Mouse (Mus musculus): ENCODE data around the gene Kif20b. TPM values are rescaled to one million over a fixed set of nuclear protein-coding genes. Genes with fewer than 3 reads are reported as not detected.

Gene Kif20b
- polyA plus RNA-seq, 1 experiment from 2014 or later, result 45.1 TPM

DNA sequence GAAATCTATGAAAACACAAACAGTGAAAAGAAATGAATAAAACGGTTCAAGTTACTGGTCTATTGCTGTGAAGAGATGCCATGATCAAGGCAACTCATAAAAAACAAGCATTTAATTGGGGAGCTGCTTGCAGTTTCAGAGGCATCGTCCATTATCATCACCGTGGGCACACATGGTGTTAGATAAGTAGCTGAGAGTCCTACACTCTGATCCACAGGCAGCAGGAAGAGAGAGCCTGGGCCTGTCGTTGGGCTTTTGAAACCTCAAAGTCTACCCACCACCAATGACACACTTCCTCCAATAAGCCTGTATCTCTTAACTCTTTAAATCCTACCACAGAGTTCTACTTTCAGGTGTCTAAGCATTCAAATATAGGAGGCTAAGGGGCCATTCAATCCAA is 27.1 kb upstream of the Kif20b start:
- Histone ChIP-seq H3K36me3 (no peaks in the 10 kb centered on the region), H3K9me3 (replicated peaks) (no peaks in the 10 kb centered on the region), H3K4me1 (peaks cover 7% of the 10 kb centered on the region; the same call in 1 of the 2 replicates), H3K4me3 (no peak overlapping the region), H3K27ac (no peak overlapping the region), H3K9ac (no peak overlapping the region), H3K27me3 (replicated peaks) (no peaks in the 10 kb centered on the region), H3K4me2 (no peak overlapping the region)
- no peak for ATAC-seq
- 35% methylated on average over 4 of the region's 4 CpGs for WGBS (ENCODE audit: insufficient replicate concordance)

DNA sequence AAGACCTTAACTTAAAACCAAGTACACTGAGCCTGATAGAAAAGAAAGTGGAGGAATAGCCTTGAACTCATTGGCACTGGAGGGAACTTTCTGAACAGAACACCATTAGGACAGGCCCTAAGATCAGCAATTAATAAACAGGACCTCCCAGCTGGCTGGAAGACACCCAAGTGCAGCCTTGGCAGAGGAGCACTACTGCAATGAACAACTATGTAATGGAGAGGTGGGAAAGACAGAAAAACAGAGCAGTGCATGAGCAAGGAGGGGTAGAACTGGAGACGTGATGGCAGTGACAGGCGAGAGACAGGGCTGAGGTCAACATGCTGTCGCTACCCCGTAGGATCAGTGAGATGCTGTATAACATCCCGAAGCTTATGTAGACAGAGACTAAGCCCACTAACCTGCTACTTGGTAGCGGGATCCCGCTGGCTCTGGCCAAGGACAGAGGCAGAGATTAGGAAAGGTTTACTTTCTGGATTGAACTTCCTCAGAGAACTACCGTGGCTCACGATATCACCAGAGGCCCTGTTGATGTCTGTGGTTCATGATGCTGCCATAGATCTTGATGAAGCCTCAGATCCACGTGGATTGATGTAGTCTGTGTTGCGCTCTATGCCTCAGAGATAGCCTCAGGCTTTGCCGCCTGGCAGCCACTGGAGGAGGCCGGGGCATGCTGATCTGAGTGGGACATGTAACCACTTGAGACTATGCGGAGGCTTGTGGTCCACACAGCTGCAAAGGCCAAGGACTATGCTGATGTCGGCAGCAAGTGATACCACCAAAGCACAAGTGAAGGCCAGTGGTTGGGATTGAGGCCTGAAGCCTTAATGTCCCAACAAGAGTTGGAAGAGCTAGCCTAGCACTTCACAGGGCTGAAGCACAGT is 24.8 kb upstream of the Kif20b start:
- no peak overlapping the region for H3K4me3 ChIP-seq
- no peaks in the 10 kb centered on the region for H3K27me3 ChIP-seq (replicated peaks)
- H3K9me3 ChIP-seq (replicated peaks), result no peaks in the 10 kb centered on the region
- ATAC-seq, result no peak
- no peak overlapping the region for H3K4me2 ChIP-seq
- WGBS (ENCODE audit: insufficient replicate concordance), result 71% methylated on average over 15 of the region's 15 CpGs
- H3K9ac ChIP-seq, result no peak overlapping the region
- no peak overlapping the region for H3K27ac ChIP-seq
- no peaks in the 10 kb centered on the region for H3K36me3 ChIP-seq
- H3K4me1 ChIP-seq, result no peaks in the 10 kb centered on the region

DNA sequence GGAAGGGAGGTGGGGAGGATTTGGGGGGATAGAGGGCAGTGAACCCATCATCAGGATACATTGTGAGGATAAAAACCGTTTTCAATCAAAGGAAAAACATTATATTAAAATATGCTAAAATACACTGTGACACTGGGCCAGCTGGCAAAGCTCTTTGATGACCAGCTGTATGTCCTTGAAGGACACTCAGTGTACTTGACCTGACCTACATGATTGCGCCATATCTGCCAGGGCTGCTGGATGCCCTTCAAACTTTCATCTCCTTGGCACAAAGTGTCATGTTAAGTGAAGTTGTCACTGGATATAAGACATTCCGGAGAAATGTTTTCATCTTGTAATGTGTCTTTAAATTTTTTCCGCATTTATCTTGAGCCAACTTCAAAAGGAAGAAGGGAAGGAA is 23.2 kb upstream of the Kif20b start:
- H3K9ac ChIP-seq, result no peak overlapping the region
- H3K4me3 ChIP-seq, result no peak overlapping the region
- no peaks in the 10 kb centered on the region for H3K27me3 ChIP-seq (replicated peaks)
- no peak overlapping the region for H3K27ac ChIP-seq
- no peaks in the 10 kb centered on the region for H3K36me3 ChIP-seq
- no peaks in the 10 kb centered on the region for H3K4me1 ChIP-seq
- no peak overlapping the region for H3K4me2 ChIP-seq
- ATAC-seq, result no peak
- 83% methylated on average over 4 of the region's 4 CpGs for WGBS (ENCODE audit: insufficient replicate concordance)
- H3K9me3 ChIP-seq (replicated peaks), result no peaks in the 10 kb centered on the region

GRCm38 (mm10) chr19:34901266-34901665 is 20.9 kb upstream of the Kif20b start:
- no peaks in the 10 kb centered on the region for H3K9me3 ChIP-seq (replicated peaks)
- H3K9ac ChIP-seq, result no peak overlapping the region
- no peaks in the 10 kb centered on the region for H3K27me3 ChIP-seq (replicated peaks)
- no peak overlapping the region for H3K27ac ChIP-seq
- WGBS (ENCODE audit: insufficient replicate concordance), result 87% methylated on average over 7 of the region's 7 CpGs
- H3K4me2 ChIP-seq, result no peak overlapping the region
- peaks cover 9% of the 10 kb centered on the region; the same call in 1 of the 2 replicates for H3K4me1 ChIP-seq
- no peaks in the 10 kb centered on the region for H3K36me3 ChIP-seq
- no peak for ATAC-seq
- H3K4me3 ChIP-seq, result no peak overlapping the region

DNA sequence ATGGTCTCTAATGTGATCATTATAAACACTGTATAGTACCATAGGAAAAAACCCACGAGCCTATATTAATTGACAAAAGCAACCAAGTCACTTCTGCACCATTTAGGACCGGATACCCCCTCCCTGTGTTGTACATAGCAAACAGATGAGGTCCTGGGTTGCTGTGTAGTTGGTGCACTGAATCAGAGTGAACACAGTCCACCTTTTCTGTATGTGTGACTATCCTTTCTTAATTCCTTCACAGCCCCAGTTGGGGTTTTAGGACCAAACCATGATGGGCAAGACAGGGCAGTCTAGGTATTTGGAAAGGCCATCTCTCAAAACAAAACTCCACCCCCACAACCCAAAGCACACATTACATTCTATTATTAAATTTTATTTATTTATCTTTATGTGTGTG is 20.4 kb upstream of the Kif20b start:
- H3K27ac ChIP-seq, result no peak overlapping the region
- H3K4me3 ChIP-seq, result no peak overlapping the region
- no peaks in the 10 kb centered on the region for H3K9me3 ChIP-seq (replicated peaks)
- peaks cover 9% of the 10 kb centered on the region; the same call in 1 of the 2 replicates for H3K4me1 ChIP-seq
- H3K36me3 ChIP-seq, result no peaks in the 10 kb centered on the region
- no peak overlapping the region for H3K4me2 ChIP-seq
- WGBS (ENCODE audit: insufficient replicate concordance), result 64% methylated on average over 2 of the region's 2 CpGs
- no peak for ATAC-seq
- no peaks in the 10 kb centered on the region for H3K27me3 ChIP-seq (replicated peaks)
- H3K9ac ChIP-seq, result no peak overlapping the region

- no peak for ATAC-seq
- Histone ChIP-seq H3K9me3 (replicated peaks) (no peaks in the 10 kb centered on the region), H3K27me3 (replicated peaks) (no peaks in the 10 kb centered on the region), H3K9ac (no peak overlapping the region), H3K4me3 (no peak overlapping the region), H3K36me3 (no peaks in the 10 kb centered on the region), H3K4me1 (peaks cover 9% of the 10 kb centered on the region; the same call in 1 of the 2 replicates), H3K27ac (no peak overlapping the region), H3K4me2 (no peak overlapping the region)
- 78% methylated on average over 5 of the region's 5 CpGs for WGBS (ENCODE audit: insufficient replicate concordance)
Observed at GRCm38 (mm10) chr19:34904032-34904431, 18.1 kb upstream of the Kif20b start.

DNA sequence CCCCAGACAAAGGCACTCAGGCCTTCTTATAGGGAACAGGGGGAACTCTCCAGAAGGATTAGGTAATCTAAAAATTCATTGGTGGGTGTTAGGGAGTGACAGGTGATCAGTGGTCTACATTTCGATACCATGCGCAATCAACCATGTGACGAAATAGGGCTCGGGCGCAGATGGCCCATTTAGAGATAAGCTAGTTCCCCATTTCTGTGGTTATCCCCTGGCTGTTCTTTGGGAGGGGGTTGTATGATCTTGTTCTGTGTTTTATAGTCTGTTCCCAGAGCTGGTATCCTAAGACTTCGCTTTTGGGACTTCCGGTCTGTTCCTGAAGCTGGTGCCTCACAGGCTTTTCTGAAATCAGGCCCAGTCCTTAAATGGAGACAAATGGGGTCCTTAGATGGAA is 16.7 kb upstream of the Kif20b start:
- WGBS (ENCODE audit: insufficient replicate concordance), result 38% methylated on average over 7 of the region's 7 CpGs
- Histone ChIP-seq H3K27me3 (replicated peaks) (no peaks in the 10 kb centered on the region), H3K4me3 (no peak overlapping the region), H3K9ac (no peak overlapping the region), H3K4me2 (no peak overlapping the region), H3K36me3 (no peaks in the 10 kb centered on the region), H3K4me1 (peaks cover 9% of the 10 kb centered on the region; the same call in 1 of the 2 replicates), H3K9me3 (replicated peaks) (no peaks in the 10 kb centered on the region), H3K27ac (no peak overlapping the region)
- no peak for ATAC-seq

GRCm38 (mm10) chr19:34906772-34907171 is 15.4 kb upstream of the Kif20b start:
- Histone ChIP-seq H3K4me3 (no peak overlapping the region), H3K9ac (no peak overlapping the region), H3K4me2 (no peak overlapping the region), H3K4me1 (peaks cover 9% of the 10 kb centered on the region; the same call in 1 of the 2 replicates), H3K27ac (no peak overlapping the region), H3K36me3 (no peaks in the 10 kb centered on the region), H3K9me3 (replicated peaks) (no peaks in the 10 kb centered on the region), H3K27me3 (replicated peaks) (no peaks in the 10 kb centered on the region)
- ATAC-seq, result no peak
- 51% methylated on average over 5 of the region's 5 CpGs for WGBS (ENCODE audit: insufficient replicate concordance)

- Histone ChIP-seq H3K36me3 (no peaks in the 10 kb centered on the region), H3K4me2 (no peak overlapping the region), H3K27me3 (replicated peaks) (no peaks in the 10 kb centered on the region), H3K27ac (no peak overlapping the region), H3K9ac (no peak overlapping the region), H3K4me1 (no peaks in the 10 kb centered on the region), H3K4me3 (no peak overlapping the region), H3K9me3 (replicated peaks) (no peaks in the 10 kb centered on the region)
- no peak for ATAC-seq
Observed at GRCm38 (mm10) chr19:34912366-34912765, 9.8 kb upstream of the Kif20b start.

- Histone ChIP-seq H3K4me2 (no peak overlapping the region), H3K4me3 (no peak overlapping the region), H3K27me3 (replicated peaks) (no peaks in the 10 kb centered on the region), H3K4me1 (peaks cover 14% of the 10 kb centered on the region), H3K9me3 (replicated peaks) (no peaks in the 10 kb centered on the region), H3K36me3 (peaks cover 9% of the 10 kb centered on the region), H3K9ac (no peak overlapping the region), H3K27ac (no peak overlapping the region)
- 78% methylated on average over 4 of the region's 4 CpGs for WGBS (ENCODE audit: insufficient replicate concordance)
- ATAC-seq, result no peak
Observed at GRCm38 (mm10) chr19:34920066-34920465, 2.1 kb upstream of the Kif20b start.

- H3K4me3 ChIP-seq, result no peak overlapping the region
- no peak for ATAC-seq
- 58% methylated on average over 3 of the region's 3 CpGs for WGBS (ENCODE audit: insufficient replicate concordance)
- H3K27me3 ChIP-seq (replicated peaks), result no peaks in the 10 kb centered on the region
- no peak overlapping the region for H3K27ac ChIP-seq
- H3K4me2 ChIP-seq, result no peak overlapping the region
- H3K9ac ChIP-seq, result no peak overlapping the region
- peaks cover 14% of the 10 kb centered on the region for H3K4me1 ChIP-seq
- no peaks in the 10 kb centered on the region for H3K9me3 ChIP-seq (replicated peaks)
- H3K36me3 ChIP-seq, result peaks cover 14% of the 10 kb centered on the region
Observed at GRCm38 (mm10) chr19:34920531-34920930, 1.6 kb upstream of the Kif20b start.

GRCm38 (mm10) chr19:34921253-34921651 is 909 bp upstream of the Kif20b start:
- H3K9ac ChIP-seq, result peak overlapping the region; percentile 83; the same call in 1 of the 2 replicates

More at GRCm38 (mm10) chr19:34921253-34921651, 909 bp upstream of the Kif20b start:
- 18% methylated on average over 7 of the region's 7 CpGs for WGBS (ENCODE audit: insufficient replicate concordance)
- ATAC-seq, result no peak
- Histone ChIP-seq H3K27me3 (replicated peaks) (no peaks in the 10 kb centered on the region), H3K9me3 (replicated peaks) (no peaks in the 10 kb centered on the region), H3K4me3 (peak overlapping the region; percentile 96), H3K4me2 (peak overlapping the region; percentile 79), H3K36me3 (peaks cover 19% of the 10 kb centered on the region), H3K4me1 (peaks cover 14% of the 10 kb centered on the region), H3K27ac (peak overlapping the region; percentile 85)

Measured in liver, embryonic 12.5 days (tissue).